Mouse (Mus musculus) spleen, adult 2 months (tissue): Measurements from ENCODE around the gene Rps6kc1. TPM values are rescaled to one million over a fixed set of nuclear protein-coding genes. Genes with fewer than 3 reads are reported as not detected.

Experiments used
- DNase-seq, 2 experiments: peaks; one replicate each; pipeline versions ENCODE4 v3.0.0 to v3.0.0-alpha.2; 2012 to 2021; ENCODE audit warnings: low spot score in 2 of 2, low read depth in 1 of 2
- H3K27ac ChIP-seq: fragments of 200-500 bp; 2 replicates; pipeline ENCODE4 v1.5.1; 2012; ENCODE audit warnings: low read length, inconsistent platforms; ENCODE audit not compliant: insufficient read depth
- H3K27me3 ChIP-seq: fragments of 200-500 bp; 2 replicates; pipeline ENCODE4 v1.6.1; 2012; ENCODE audit warnings: mild to moderate bottlenecking, moderate library complexity, low read length, inconsistent platforms; ENCODE audit not compliant: control insufficient read depth, insufficient read depth
- H3K36me3 ChIP-seq: fragments of 200-500 bp; 2 replicates; pipeline ENCODE4 v1.6.1; 2012; ENCODE audit warnings: mild to moderate bottlenecking, low read length, inconsistent platforms; ENCODE audit not compliant: control insufficient read depth, insufficient read depth
- H3K4me1 ChIP-seq: fragments of 200-500 bp; 2 replicates; pipeline ENCODE4 v1.6.1; 2011; ENCODE audit warnings: inconsistent platforms; ENCODE audit not compliant: control insufficient read depth, insufficient read depth, insufficient read length
- H3K4me3 ChIP-seq: fragments of 200-500 bp; 2 replicates; pipeline ENCODE4 v1.5.1; 2011; ENCODE audit warnings: mild to moderate bottlenecking, inconsistent platforms; ENCODE audit not compliant: insufficient read depth, insufficient read length; ENCODE audit errors: extremely low read depth
- CTCF ChIP-seq: fragments of 200-500 bp; IDR thresholded peaks from 2 replicates; pipeline ENCODE4 v1.5.1; 2011; ENCODE audit warnings: mild to moderate bottlenecking, inconsistent platforms; ENCODE audit not compliant: insufficient read depth, insufficient read length, insufficient replicate concordance; ENCODE audit errors: extremely low read depth
- POLR2A ChIP-seq: fragments of 200-500 bp; IDR thresholded peaks from 2 replicates; pipeline ENCODE4 v1.6.1; 2011; ENCODE audit warnings: low read depth, low read length, inconsistent platforms
- WGBS: fragments of 180-500 bp; shearing (Covaris S2); methylation state at CpG from one replicate; pipeline ENCODE4 v1.1.7; 2018; 5-methylcytosine and 5-hydroxymethylcytosine counted together
- polyA plus RNA-seq: library from polyadenylated mRNA; depleted of rRNA; stranded (reverse); fragments of >200 nt; gene quantifications from 2 replicates; pipeline ENCODE4 v1.2.3, GENCODE M21; 2012

The Rps6kc1 gene
- polyA plus RNA-seq, 1 experiment = 6.4 TPM

DNA sequence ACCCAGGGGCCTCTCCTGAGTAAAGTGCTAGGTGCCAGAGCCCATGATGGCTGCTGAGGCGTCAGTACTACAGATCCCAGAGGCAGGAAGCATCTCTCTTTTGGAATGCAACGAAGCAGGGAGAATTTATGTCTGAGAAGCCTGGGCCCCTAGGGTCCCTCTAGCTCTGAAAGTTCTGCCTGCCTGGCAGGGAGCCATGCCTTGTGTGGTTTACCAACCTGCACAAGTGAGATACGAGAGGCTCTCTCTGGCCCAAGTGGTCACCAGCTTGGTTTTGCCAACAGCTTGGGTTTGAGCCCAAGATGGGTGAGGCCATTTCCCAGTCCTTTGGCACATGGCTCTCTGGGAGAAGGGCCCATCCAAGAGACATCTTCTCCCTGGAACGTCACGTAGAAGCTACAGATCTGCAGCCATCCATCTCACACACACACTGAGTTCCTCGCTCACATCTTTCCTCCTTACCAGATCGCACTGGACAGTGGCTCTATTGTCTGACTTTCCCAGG, 187.6 kb downstream of the Rps6kc1 start:
- no peak overlapping the region for H3K4me3 ChIP-seq
- WGBS = 81% methylated on average over 7 of the region's 7 CpGs
- no peaks in the 10 kb centered on the region for H3K36me3 ChIP-seq
- H3K4me1 ChIP-seq = no peaks in the 10 kb centered on the region
- H3K27me3 ChIP-seq = no peaks in the 10 kb centered on the region
- no peak for DNase-seq
- H3K27ac ChIP-seq = no peak overlapping the region
- TF ChIP-seq CTCF (no peak), POLR2A (no peak)

DNA sequence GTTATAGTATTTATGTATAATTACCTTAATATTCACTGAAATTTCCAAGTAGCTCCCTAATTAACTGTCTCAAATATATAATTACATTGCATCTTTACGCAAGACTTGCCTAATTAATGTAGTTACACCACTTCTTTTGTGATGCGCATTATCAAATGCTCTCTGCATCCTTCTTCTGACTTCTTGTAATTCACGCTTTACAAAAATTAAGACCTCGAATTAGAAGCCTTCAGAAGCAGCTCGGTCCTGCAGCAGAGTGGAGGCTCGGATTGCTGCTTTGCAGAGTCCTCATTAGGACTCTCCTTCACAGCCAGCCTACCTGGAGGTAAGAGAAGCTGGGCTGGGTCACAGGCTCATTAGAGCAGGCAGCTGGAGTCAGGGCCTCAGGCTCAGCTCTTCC, 197.7 kb downstream of the Rps6kc1 start:
- no peaks in the 10 kb centered on the region for H3K36me3 ChIP-seq
- H3K4me3 ChIP-seq = no peak overlapping the region
- H3K27ac ChIP-seq = no peak overlapping the region
- TF ChIP-seq CTCF (no peak), POLR2A (no peak)
- WGBS = 81% methylated on average over 6 of the region's 6 CpGs
- no peaks in the 10 kb centered on the region for H3K4me1 ChIP-seq
- H3K27me3 ChIP-seq = no peaks in the 10 kb centered on the region
- no peak for DNase-seq

DNA sequence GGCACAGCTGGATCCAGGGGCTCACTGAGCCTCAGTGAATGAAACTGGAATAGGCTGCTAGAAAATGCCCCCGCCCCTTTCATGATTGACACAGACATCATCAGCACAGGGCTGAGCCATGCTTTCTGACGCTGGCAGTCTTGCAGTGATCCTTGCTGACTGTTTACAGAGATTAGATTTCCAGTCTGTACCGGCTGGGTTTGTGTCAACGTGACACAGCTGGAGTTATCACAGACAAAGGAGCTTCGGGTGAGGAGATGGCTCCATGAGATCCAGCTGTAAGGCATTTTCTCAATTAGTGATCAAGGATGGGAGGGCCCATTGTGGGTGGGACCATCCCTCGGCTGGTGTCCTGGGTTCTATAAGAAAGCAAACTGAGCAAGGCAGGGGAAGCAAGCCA, 214.0 kb downstream of the Rps6kc1 start:
- H3K27me3 ChIP-seq = no peaks in the 10 kb centered on the region
- no peak overlapping the region for H3K27ac ChIP-seq
- no peaks in the 10 kb centered on the region for H3K36me3 ChIP-seq
- DNase-seq = no peak
- no peak for TF ChIP-seq CTCF
- no peak for TF ChIP-seq POLR2A
- WGBS = 57% methylated on average over 6 of the region's 6 CpGs
- H3K4me1 ChIP-seq = no peaks in the 10 kb centered on the region
- no peak overlapping the region for H3K4me3 ChIP-seq

DNA sequence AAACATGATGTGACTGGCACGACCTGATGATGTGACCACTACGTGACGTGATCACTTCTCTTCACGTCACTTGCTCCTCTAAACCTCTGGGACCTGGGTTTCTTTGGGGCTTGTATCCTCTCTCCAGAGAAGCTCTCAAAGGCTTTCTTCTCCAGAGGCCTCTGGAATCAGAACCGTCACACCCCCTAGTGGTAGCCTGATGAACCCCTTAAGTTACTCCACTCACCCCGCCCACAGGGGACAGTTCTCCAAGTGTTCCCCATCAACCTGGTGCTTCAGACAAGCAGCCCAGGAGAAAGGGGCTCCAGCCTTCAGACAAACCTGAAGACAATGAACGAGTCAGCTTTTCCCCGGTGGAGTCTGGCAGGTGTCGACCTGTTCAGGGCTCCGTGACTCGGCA, 216.0 kb downstream of the Rps6kc1 start:
- no peaks in the 10 kb centered on the region for H3K27me3 ChIP-seq
- no peaks in the 10 kb centered on the region for H3K4me1 ChIP-seq
- no peak for TF ChIP-seq CTCF
- no peak for TF ChIP-seq POLR2A
- H3K27ac ChIP-seq = no peak overlapping the region
- H3K36me3 ChIP-seq = no peaks in the 10 kb centered on the region
- DNase-seq = no peak
- 70% methylated on average over 11 of the region's 11 CpGs for WGBS
- no peak overlapping the region for H3K4me3 ChIP-seq

DNA sequence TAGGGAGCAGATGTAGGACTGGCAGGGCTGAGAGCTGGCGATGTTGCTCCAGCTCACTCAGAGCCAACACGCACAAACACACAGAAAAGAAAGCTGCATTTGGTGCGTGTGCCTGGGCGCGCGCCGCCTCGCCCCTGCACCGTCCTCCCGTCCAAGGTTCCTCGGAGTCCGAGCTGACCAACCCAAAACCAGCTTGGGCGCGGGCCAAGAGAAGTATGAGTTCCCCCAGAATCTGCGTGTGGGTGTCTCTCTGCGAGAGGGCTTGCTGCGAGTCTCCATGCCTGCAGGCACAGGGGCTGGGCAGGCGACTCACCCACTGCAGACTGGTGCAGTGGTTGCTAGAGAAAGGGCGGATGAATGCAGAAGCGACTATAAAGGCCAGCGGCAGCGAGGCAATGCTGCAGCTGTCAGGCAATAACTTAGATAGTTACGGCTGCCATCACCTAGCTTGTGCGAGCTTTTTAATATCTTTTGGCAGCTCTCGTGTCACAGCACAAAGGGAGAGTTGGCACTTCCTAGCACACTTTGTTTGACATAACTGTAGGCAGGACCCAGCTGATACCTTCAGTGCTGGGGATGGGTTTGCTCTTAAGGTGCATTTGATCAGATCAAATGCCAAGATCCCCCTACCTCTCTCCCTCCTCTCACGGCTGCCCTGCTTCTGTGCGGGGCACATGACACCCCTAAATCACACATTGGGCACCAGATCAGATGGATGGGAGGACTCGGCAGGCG, 220.9 kb downstream of the Rps6kc1 start:
- no peak for DNase-seq
- WGBS = 83% methylated on average over 29 of the region's 29 CpGs
- Histone ChIP-seq H3K4me3 (no peak overlapping the region), H3K4me1 (no peaks in the 10 kb centered on the region), H3K36me3 (no peaks in the 10 kb centered on the region), H3K27ac (no peak overlapping the region), H3K27me3 (no peaks in the 10 kb centered on the region)
- TF ChIP-seq CTCF (no peak), POLR2A (no peak)

DNA sequence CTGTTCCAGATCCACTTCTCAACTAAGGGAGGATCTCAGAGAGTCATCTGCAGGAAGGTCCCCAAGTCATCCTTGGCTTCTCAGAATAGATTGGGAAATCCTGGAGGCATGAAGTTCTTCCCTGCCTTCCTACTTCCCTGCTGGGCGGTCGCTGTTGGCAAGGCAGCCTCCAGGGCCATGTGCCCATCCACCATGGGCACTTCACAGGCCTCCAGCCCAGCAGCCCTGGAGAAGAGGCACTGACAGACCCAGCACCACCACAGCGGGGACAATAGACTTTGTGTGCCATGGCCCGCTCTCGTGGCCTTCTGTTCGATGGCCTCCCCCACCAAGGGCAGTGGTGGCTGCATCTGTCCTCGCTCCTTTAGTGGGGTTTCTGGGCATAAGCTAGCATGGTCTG, 228.5 kb downstream of the Rps6kc1 start:
- no peak overlapping the region for H3K4me3 ChIP-seq
- H3K27ac ChIP-seq = no peak overlapping the region
- DNase-seq = no peak
- no peaks in the 10 kb centered on the region for H3K36me3 ChIP-seq
- H3K4me1 ChIP-seq = no peaks in the 10 kb centered on the region
- TF ChIP-seq CTCF = no peak
- H3K27me3 ChIP-seq = no peaks in the 10 kb centered on the region
- 94% methylated on average over 7 of the region's 7 CpGs for WGBS
